In genomic region chr7:143051316-143051715, GRCm38 (mm10) we compare ENCODE assay signal across 37 mouse cellular contexts. TPM values are rescaled to one million over a fixed set of nuclear protein-coding genes. Genes with fewer than 3 reads are reported as not detected.
DNase-seq lines count a peak whose midpoint lies in the region; ATAC-seq and TF ChIP-seq lines count a peak whose summit lies in the region.
"Had no signal": no experiment of that assay in that cellular context is flagged by ENCODE, and none has a peak within 500 bp of the region (broad histone marks: within the 10 kb centered on the region; RNA-seq: fewer than 3 reads in every experiment).

No protein-coding gene starts in this region.

- no peak for TF ChIP-seq POLR2A in heart, adult 2 months (IDR thresholded peaks at IDR 0.05; ENCODE audit: insufficient read depth, low read depth, low read length)
- no peak for TF ChIP-seq POLR2A in CH12.LX (IDR thresholded peaks at IDR 0.05; ENCODE audit: low read depth, low read length)

- no peak for TF ChIP-seq RAD21 in CH12.LX (IDR thresholded peaks at IDR 0.05; ENCODE audit: low read depth, low read length)

- ATAC-seq in heart, embryonic 16.5 days (replicated peaks; ENCODE audit: extremely low read depth, insufficient read depth, low FRiP score) = no peak
- ATAC-seq in kidney, embryonic 15.5 days (replicated peaks; ENCODE audit: low FRiP score) = no peak
- peak; percentile 63 for ATAC-seq in erythroid progenitor cell, adult 5-6 weeks (replicated peaks; ENCODE audit: low FRiP score, poor library complexity, severe bottlenecking)
- ATAC-seq in midbrain, embryonic 14.5 days (ENCODE audit: low FRiP score, low TSS enrichment) = no peak
- ATAC-seq: activated CD4-positive, CD25-positive, alpha-beta regulatory T cell, adult 4 months; CD4-positive, CD25-positive, alpha-beta regulatory T cell, adult 4 months; forebrain, embryonic 15.5 days; intestine, embryonic 16.5 days; lung, postnatal 0 days; midbrain, embryonic 16.5 days had no signal

- intact Hi-C loops in heart, adult 2 months (cut with DNase I) = loop anchor here (1.0 kb wide), 1 partner anchor 8 kb away; no protein-coding TSS in a partner anchor

- dilution Hi-C loops in CH12.LX (cut with MboI; ENCODE audit: extremely low pct_ligation_motif_present, extremely low pct_unique_long_range_greater_than_20kb, low sequenced_read_pairs) = no loop called here

- H3K9ac ChIP-seq in heart, embryonic 16.5 days (ENCODE audit: low read length) = no peak overlapping the region
- no peak overlapping the region for H3K9ac ChIP-seq in heart, adult 2 months (ENCODE audit: low read depth, low read length)
- H3K9ac ChIP-seq in kidney, embryonic 15.5 days = no peak overlapping the region
- no peak overlapping the region for H3K9ac ChIP-seq in CH12.LX (ENCODE audit: insufficient read depth, low read depth)
- no peak overlapping the region for H3K9ac ChIP-seq in midbrain, embryonic 14.5 days (replicated peaks; ENCODE audit: low read length)
- H3K9ac ChIP-seq: forebrain, embryonic 15.5 days; hindbrain, embryonic 13.5 days; liver, embryonic 13.5 days had no signal

- no peak overlapping the region for H3K4me2 ChIP-seq in heart, embryonic 16.5 days (ENCODE audit: low read depth, low read length)
- H3K4me2 ChIP-seq in kidney, embryonic 15.5 days = no peak overlapping the region
- peak overlapping the region; percentile 52; the same call in 1 of the 2 replicates for H3K4me2 ChIP-seq in CH12.LX (ENCODE audit: insufficient read depth, low read depth, poor library complexity, severe bottlenecking)
- no peak overlapping the region for H3K4me2 ChIP-seq in midbrain, embryonic 14.5 days (ENCODE audit: low read length)

- peaks cover 52% of the 10 kb centered on the region for H3K4me1 ChIP-seq in heart, embryonic 16.5 days (ENCODE audit: control insufficient read depth, insufficient read depth, low read length)
- peaks cover 20% of the 10 kb centered on the region for H3K4me1 ChIP-seq in heart, adult 2 months (ENCODE audit: control insufficient read depth, insufficient read depth, low read length)
- peaks cover 36% of the 10 kb centered on the region for H3K4me1 ChIP-seq in kidney, embryonic 15.5 days
- H3K4me1 ChIP-seq in CH12.LX (ENCODE audit: control insufficient read depth in 1 of 2, insufficient read depth in 2 of 2) = peaks cover 14 to 47% of the 10 kb centered on the region in 2 experiments
- peaks cover 30% of the 10 kb centered on the region for H3K4me1 ChIP-seq in midbrain, embryonic 14.5 days (ENCODE audit: control insufficient read depth, insufficient read depth, low read length)

- H3K79me2 ChIP-seq in heart, adult 2 months (replicated peaks; ENCODE audit: control insufficient read depth, insufficient read depth, low read length) = peaks cover 2% of the 10 kb centered on the region
- H3K79me2 ChIP-seq in CH12.LX (replicated peaks; ENCODE audit: control insufficient read depth, extremely low read depth, insufficient read depth, poor library complexity, severe bottlenecking) = peaks cover 37% of the 10 kb centered on the region

- TF ChIP-seq CTCF in heart, adult 2 months (IDR thresholded peaks at IDR 0.05) = no peak
- TF ChIP-seq CTCF in CH12.LX (conservative IDR thresholded peaks at IDR 0.05 in 1 of 2, IDR thresholded peaks at IDR 0.05 in 1 of 2; ENCODE audit: low read depth in 2 of 2, low read length in 2 of 2) = no peak

- no peak overlapping the region for H3K4me3 ChIP-seq in heart, embryonic 16.5 days (ENCODE audit: low read length)
- H3K4me3 ChIP-seq in heart, adult 2 months = no peak overlapping the region
- no peak overlapping the region for H3K4me3 ChIP-seq in kidney, embryonic 15.5 days (replicated peaks)
- no peak overlapping the region for H3K4me3 ChIP-seq in CH12.LX (replicated peaks in 1 of 3; ENCODE audit: low read depth in 2 of 3, low read length in 2 of 3, poor library complexity in 1 of 3)
- no peak overlapping the region for H3K4me3 ChIP-seq in midbrain, embryonic 14.5 days (replicated peaks; ENCODE audit: low read depth, low read length)
- H3K4me3 ChIP-seq: layer of hippocampus, adult 2 months had no signal

- no peaks in the 10 kb centered on the region for H3K9me3 ChIP-seq in heart, embryonic 16.5 days (replicated peaks; ENCODE audit: control insufficient read depth, low read length)
- H3K9me3 ChIP-seq in kidney, embryonic 15.5 days (replicated peaks) = no peaks in the 10 kb centered on the region
- H3K9me3 ChIP-seq in CH12.LX (replicated peaks; ENCODE audit: low read length) = no peaks in the 10 kb centered on the region
- H3K9me3 ChIP-seq in midbrain, embryonic 14.5 days (ENCODE audit: control insufficient read depth, low read length) = no peaks in the 10 kb centered on the region
- H3K9me3 ChIP-seq: forebrain, embryonic 10.5 days; forebrain, embryonic 15.5 days; heart, embryonic 13.5 days; hindbrain, embryonic 13.5 days; limb, embryonic 13.5 days; liver, embryonic 13.5 days had no signal

- no peak for DNase-seq in heart, adult 2 months
- DNase-seq in kidney, adult 9 months = peak; percentile 42
- DNase-seq in CH12.LX (ENCODE audit: extremely low read depth) = no peak
- no peak for DNase-seq in midbrain, embryonic 14.5 days
- no peak for DNase-seq in layer of hippocampus, adult 11-12 months (ENCODE audit: low spot score)
- DNase-seq: adrenal gland, adult 8-10 months; cerebellum, adult 2 months; cerebellum, postnatal 25 days; gastrocnemius, adult 2 months; gastrocnemius, postnatal 36 days; heart, adult 18-20 months; heart, postnatal 4 days; liver, embryonic 13.5 days; lung, adult 18-20 months; lung, postnatal 4 days; right cerebral cortex, adult 18-20 months; spleen, adult 18-20 months; thymus, adult 18-20 months; thymus, postnatal 25 days had no signal

- no peak for TF ChIP-seq EP300 in heart, adult 2 months (IDR thresholded peaks at IDR 0.05; ENCODE audit: insufficient read depth, low read depth, low read length)
- TF ChIP-seq EP300 in CH12.LX (IDR thresholded peaks at IDR 0.05; ENCODE audit: low read length) = no peak

- H3K36me3 ChIP-seq in heart, embryonic 16.5 days (ENCODE audit: control insufficient read depth, insufficient read depth) = no peaks in the 10 kb centered on the region
- H3K36me3 ChIP-seq in heart, adult 2 months (ENCODE audit: control insufficient read depth, insufficient read depth, low read length) = peaks cover under 1% of the 10 kb centered on the region
- 0 out of 2 replicates have a peak, but pooled peaks cover 4% of the 10 kb centered on the region for H3K36me3 ChIP-seq in kidney, embryonic 15.5 days
- H3K36me3 ChIP-seq in CH12.LX (replicated peaks in 1 of 2; ENCODE audit: control insufficient read depth in 1 of 2, insufficient read depth in 1 of 2, low read length in 1 of 2) = peaks cover 12 to 25% of the 10 kb centered on the region in 2 experiments
- H3K36me3 ChIP-seq in midbrain, embryonic 14.5 days (ENCODE audit: control insufficient read depth, insufficient read depth, low read length) = no peaks in the 10 kb centered on the region
- H3K36me3 ChIP-seq: forebrain, embryonic 15.5 days; hindbrain, embryonic 13.5 days; liver, embryonic 13.5 days had no signal

- peak overlapping the region; percentile 29; the same call in 1 of the 2 replicates for H3K27ac ChIP-seq in heart, embryonic 16.5 days (ENCODE audit: low read length)
- no peak overlapping the region; the same call in 1 of the 2 replicates for H3K27ac ChIP-seq in heart, adult 2 months
- H3K27ac ChIP-seq in kidney, embryonic 15.5 days = no peak overlapping the region
- H3K27ac ChIP-seq in CH12.LX (ENCODE audit: insufficient read depth, low read depth) = no peak overlapping the region
- H3K27ac ChIP-seq in midbrain, embryonic 14.5 days (replicated peaks; ENCODE audit: low read depth, low read length) = no peak overlapping the region
- H3K27ac ChIP-seq: forebrain, embryonic 10.5 days; forebrain, embryonic 15.5 days; hindbrain, embryonic 13.5 days; limb, embryonic 13.5 days; liver, embryonic 13.5 days had no signal

- WGBS in heart, embryonic 16.5 days = 48% methylated on average over 2 of the region's 2 CpGs
- 71% methylated on average over 2 of the region's 2 CpGs for WGBS in heart, adult 2 months
- WGBS in kidney, embryonic 15.5 days = 60% methylated on average over 2 of the region's 2 CpGs
- 72% methylated on average over 2 of the region's 2 CpGs for WGBS in midbrain, embryonic 14.5 days

- in situ Hi-C loops in CH12.LX (cut with MboI; ENCODE audit: low pct_ligation_motif_present, low pct_unique_long_range_greater_than_20kb, low sequenced_read_pairs) = no loop called here

- H3K27me3 ChIP-seq in heart, embryonic 16.5 days (ENCODE audit: control insufficient read depth, insufficient read depth, low read length) = no peaks in the 10 kb centered on the region
- H3K27me3 ChIP-seq in heart, adult 2 months (ENCODE audit: control insufficient read depth, insufficient read depth, low read length) = no peaks in the 10 kb centered on the region
- no peaks in the 10 kb centered on the region for H3K27me3 ChIP-seq in kidney, embryonic 15.5 days
- H3K27me3 ChIP-seq in CH12.LX (replicated peaks) = no peaks in the 10 kb centered on the region
- H3K27me3 ChIP-seq in midbrain, embryonic 14.5 days (ENCODE audit: control insufficient read depth, insufficient read depth, low read length) = no peaks in the 10 kb centered on the region
- H3K27me3 ChIP-seq: forebrain, embryonic 15.5 days; heart, embryonic 13.5 days; hindbrain, embryonic 13.5 days; limb, embryonic 13.5 days; liver, embryonic 13.5 days had no signal

RNA-seq across cellular contexts. Expression of gene Cd81, which starts 1.2 kb away (rescaled TPM):
- 878 and 900 TPM in 2 replicates for polyA plus RNA-seq in heart, embryonic 16.5 days (2015; fragmentation: Nextera tagmentation; extraction: Ambion mirVana)
- total RNA-seq in heart, adult 2 months (2021) = 100 to 1,000 TPM; 424 to 434 TPM
- 641 and 822 TPM in 2 replicates for polyA plus RNA-seq in heart, adult 2 months (2012; rRNA removed)
- polyA plus RNA-seq in kidney, embryonic 15.5 days (2015; fragmentation: Nextera tagmentation; extraction: Ambion mirVana) = 519 and 576 TPM in 2 replicates
- 275 and 327 TPM in 2 replicates for total RNA-seq in CH12.LX (2012; rRNA removed)
- total RNA-seq in CH12.LX (2014; rRNA removed) = 334 and 352 TPM in 2 replicates
- 318 and 325 TPM in 2 replicates for polyA plus RNA-seq in CH12.LX (2012; ENCODE audit: insufficient read length, low read depth)
- total RNA-seq in erythroid progenitor cell, adult 5-6 weeks (2015; ENCODE audit: low replicate concordance) = 102 and 110 TPM in 2 replicates
- total RNA-seq in erythroid progenitor cell, adult 5-6 weeks (2017; ENCODE audit: low replicate concordance) = 92.2 and 202 TPM in 2 replicates
- polyA plus RNA-seq in midbrain, embryonic 14.5 days (2014; fragmentation: Nextera tagmentation; extraction: Ambion mirVana) = 316 and 322 TPM in 2 replicates

RNA-seq across cellular contexts. Expression of gene Tssc4, which starts 17.7 kb away (rescaled TPM):
- 59.2 and 61.5 TPM in 2 replicates for polyA plus RNA-seq in heart, embryonic 16.5 days (2015; fragmentation: Nextera tagmentation; extraction: Ambion mirVana)
- total RNA-seq in heart, adult 2 months (2021) = 10 to 100 TPM; 13.6 to 14.8 TPM
- 33.2 and 36.9 TPM in 2 replicates for polyA plus RNA-seq in heart, adult 2 months (2012; rRNA removed)
- polyA plus RNA-seq in kidney, embryonic 15.5 days (2015; fragmentation: Nextera tagmentation; extraction: Ambion mirVana) = 91.8 and 105 TPM in 2 replicates
- total RNA-seq in CH12.LX (2012; rRNA removed) (49.8 and 58.7 TPM in 2 replicates), CH12.LX (2014; rRNA removed) (47.3 and 55.1 TPM in 2 replicates)
- polyA plus RNA-seq in CH12.LX (2012; ENCODE audit: insufficient read length, low read depth) = 44.1 and 49.6 TPM in 2 replicates
- 10.9 and 13.7 TPM in 2 replicates for total RNA-seq in erythroid progenitor cell, adult 5-6 weeks (2015; ENCODE audit: low replicate concordance)
- 6.2 and 21.0 TPM in 2 replicates for total RNA-seq in erythroid progenitor cell, adult 5-6 weeks (2017; ENCODE audit: low replicate concordance)
- 70.4 and 102 TPM in 2 replicates for polyA plus RNA-seq in midbrain, embryonic 14.5 days (2014; fragmentation: Nextera tagmentation; extraction: Ambion mirVana)

RNA-seq across cellular contexts. Expression of gene Trpm5, which starts 43.1 kb away (rescaled TPM):
- polyA plus RNA-seq in heart, embryonic 16.5 days (2015; fragmentation: Nextera tagmentation; extraction: Ambion mirVana) = 3.1 and 3.7 TPM in 2 replicates
- not detected for total RNA-seq in heart, adult 2 months (2021)
- polyA plus RNA-seq in heart, adult 2 months (2012; rRNA removed) = 0.06 and 0.08 TPM in 2 replicates
- polyA plus RNA-seq in kidney, embryonic 15.5 days (2015; fragmentation: Nextera tagmentation; extraction: Ambion mirVana) = 7.1 and 8.2 TPM in 2 replicates
- 1.3 and 1.5 TPM in 2 replicates for total RNA-seq in CH12.LX (2012; rRNA removed)
- total RNA-seq in CH12.LX (2014; rRNA removed) = 1.1 and 1.4 TPM in 2 replicates
- polyA plus RNA-seq in CH12.LX (2012; ENCODE audit: insufficient read length, low read depth) = 1.7 and 3.0 TPM in 2 replicates
- total RNA-seq in erythroid progenitor cell, adult 5-6 weeks (2015; ENCODE audit: low replicate concordance) = not detected in 2 replicates
- total RNA-seq in erythroid progenitor cell, adult 5-6 weeks (2017; ENCODE audit: low replicate concordance) = not detected in 2 replicates
- 0.40 and 1.3 TPM in 2 replicates for polyA plus RNA-seq in midbrain, embryonic 14.5 days (2014; fragmentation: Nextera tagmentation; extraction: Ambion mirVana)
- total RNA-seq: gastrocnemius, adult 2 months; gastrocnemius, postnatal 36 days; layer of hippocampus, adult 2 months; layer of hippocampus, postnatal 25 days; left cerebral cortex, adult 8-10 months; left cerebral cortex, postnatal 36 days; neutrophil, adult 5-6 weeks had no signal
- polyA plus RNA-seq: activated CD4-positive, CD25-positive, alpha-beta regulatory T cell, adult 4 months; CD4-positive, CD25-positive, alpha-beta regulatory T cell, adult 4 months had no signal

RNA-seq across cellular contexts. Expression of gene Tspan32, which starts 46.5 kb away (rescaled TPM):
- 2.5 and 2.9 TPM in 2 replicates for polyA plus RNA-seq in heart, embryonic 16.5 days (2015; fragmentation: Nextera tagmentation; extraction: Ambion mirVana)
- total RNA-seq in heart, adult 2 months (2021) = 1 to 10 TPM in 1 of 2 experiments, under 1 TPM in 1; 0.44 to 1.3 TPM
- 1.8 and 1.9 TPM in 2 replicates for polyA plus RNA-seq in heart, adult 2 months (2012; rRNA removed)
- polyA plus RNA-seq in kidney, embryonic 15.5 days (2015; fragmentation: Nextera tagmentation; extraction: Ambion mirVana) = 2.2 and 2.3 TPM in 2 replicates
- total RNA-seq in CH12.LX (2012; rRNA removed) (27.2 and 28.2 TPM in 2 replicates), CH12.LX (2014; rRNA removed) (34.5 and 40.5 TPM in 2 replicates)
- 28.6 and 29.9 TPM in 2 replicates for polyA plus RNA-seq in CH12.LX (2012; ENCODE audit: insufficient read length, low read depth)
- total RNA-seq in erythroid progenitor cell, adult 5-6 weeks (2015; ENCODE audit: low replicate concordance) = 69.6 and 81.1 TPM in 2 replicates
- 47.7 and 48.9 TPM in 2 replicates for total RNA-seq in erythroid progenitor cell, adult 5-6 weeks (2017; ENCODE audit: low replicate concordance)
- polyA plus RNA-seq in midbrain, embryonic 14.5 days (2014; fragmentation: Nextera tagmentation; extraction: Ambion mirVana) = 0.27 and 0.57 TPM in 2 replicates
- total RNA-seq: layer of hippocampus, postnatal 25 days had no signal

RNA-seq across cellular contexts. Expression of gene Kcnq1, which starts 54.8 kb away (rescaled TPM):
- 34.6 and 34.9 TPM in 2 replicates for polyA plus RNA-seq in heart, embryonic 16.5 days (2015; fragmentation: Nextera tagmentation; extraction: Ambion mirVana)
- total RNA-seq in heart, adult 2 months (2021) = 10 to 100 TPM; 32.4 to 34.2 TPM
- 42.0 and 48.1 TPM in 2 replicates for polyA plus RNA-seq in heart, adult 2 months (2012; rRNA removed)
- 5.8 and 6.5 TPM in 2 replicates for polyA plus RNA-seq in kidney, embryonic 15.5 days (2015; fragmentation: Nextera tagmentation; extraction: Ambion mirVana)
- total RNA-seq in CH12.LX (2012; rRNA removed) (not detected in 2 replicates), CH12.LX (2014; rRNA removed) (not detected in 2 replicates)
- not detected in 2 replicates for polyA plus RNA-seq in CH12.LX (2012; ENCODE audit: insufficient read length, low read depth)
- total RNA-seq in erythroid progenitor cell, adult 5-6 weeks (2015; ENCODE audit: low replicate concordance) = not detected in 2 replicates
- total RNA-seq in erythroid progenitor cell, adult 5-6 weeks (2017; ENCODE audit: low replicate concordance) = not detected in 2 replicates
- 1.2 and 2.0 TPM in 2 replicates for polyA plus RNA-seq in midbrain, embryonic 14.5 days (2014; fragmentation: Nextera tagmentation; extraction: Ambion mirVana)
- total RNA-seq: neutrophil, adult 5-6 weeks had no signal
- polyA plus RNA-seq: activated CD4-positive, CD25-positive, alpha-beta regulatory T cell, adult 4 months; CD4-positive, CD25-positive, alpha-beta regulatory T cell, adult 4 months had no signal
